Mouse (Mus musculus) megakaryocyte, embryonic 14.5 days (primary cell): Measurements from ENCODE around the gene Rnps1. TPM values are rescaled to one million over a fixed set of nuclear protein-coding genes. Genes with fewer than 3 reads are reported as not detected.
"Not testable (repeated sequence)": the region's sequence is repeated elsewhere in the genome, so short reads cannot be mapped to it uniquely, and the experiment has no call there.

Experiments used
- H3K27me3 ChIP-seq: replicated peaks from 2 replicates; pipeline ENCODE3; 2012; ENCODE audit warnings: inconsistent platforms
- H3K36me3 ChIP-seq: replicated peaks from 2 replicates; pipeline ENCODE3; 2012; ENCODE audit warnings: low read length, inconsistent platforms, mixed read lengths
- H3K4me1 ChIP-seq: 2 replicates; pipeline ENCODE4 v1.6.1; 2012; ENCODE audit warnings: inconsistent platforms
- H3K4me3 ChIP-seq: replicated peaks from 2 replicates; pipeline ENCODE3; 2012; ENCODE audit warnings: moderate library complexity, mild to moderate bottlenecking, inconsistent platforms
- H3K9me3 ChIP-seq: 2 replicates; pipeline ENCODE4 v1.6.1; 2012; ENCODE audit warnings: inconsistent platforms
- FLI1 ChIP-seq: IDR thresholded peaks from 2 replicates; pipeline ENCODE4 v1.6.1; 2012; ENCODE audit warnings: low read length, inconsistent platforms, mixed read lengths
- GATA1 ChIP-seq: IDR thresholded peaks from 3 replicates; pipeline ENCODE4 v1.6.1; 2012; ENCODE audit warnings: mixed read lengths, low read length, inconsistent platforms, borderline replicate concordance
- polyA plus RNA-seq: library from polyadenylated mRNA; stranded (reverse); fragments of >175 nt; gene quantifications from 2 replicates; pipeline ENCODE4 v1.2.3, GENCODE M21; 2012; ENCODE audit warnings: low replicate concordance; ENCODE audit not compliant: insufficient read depth

Rnps1 gene
- polyA plus RNA-seq, 1 experiment: 183 TPM

DNA sequence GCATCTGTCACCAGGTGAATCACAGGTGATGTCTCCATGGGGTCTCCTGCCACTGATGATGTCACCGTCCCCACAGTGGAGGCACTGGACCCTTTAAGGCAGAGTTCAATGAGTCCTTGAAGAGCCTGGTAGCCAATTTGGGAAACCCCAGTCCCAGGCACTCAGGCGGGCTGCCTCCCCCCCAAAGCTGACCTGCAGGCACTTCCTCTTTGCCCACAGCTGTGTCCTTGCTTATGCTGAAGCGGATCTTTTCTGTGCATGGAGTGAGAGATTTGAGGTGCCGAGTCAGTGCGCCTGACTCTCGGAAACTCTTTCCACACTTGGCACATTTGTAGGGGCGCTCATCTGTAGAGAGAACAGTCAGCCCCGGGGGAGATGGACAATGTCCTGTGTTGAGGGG is 32.2 kb downstream of the Rnps1 start:
- peaks cover 100% of the 10 kb centered on the region for H3K36me3 ChIP-seq
- H3K9me3 ChIP-seq: no peaks in the 10 kb centered on the region
- peaks cover 40% of the 10 kb centered on the region for H3K4me1 ChIP-seq
- TF ChIP-seq FLI1 (no peak), GATA1 (no peak)
- no peaks in the 10 kb centered on the region for H3K27me3 ChIP-seq
- H3K4me3 ChIP-seq: no peak overlapping the region

GRCm38 (mm10) chr17:24449507-24449906 is 35.1 kb downstream of the Rnps1 start:
- TF ChIP-seq FLI1: no peak
- no peak for TF ChIP-seq GATA1
- no peaks in the 10 kb centered on the region for H3K27me3 ChIP-seq
- peak overlapping the region; percentile 0 for H3K4me3 ChIP-seq
- peaks cover 69% of the 10 kb centered on the region for H3K4me1 ChIP-seq
- H3K9me3 ChIP-seq: no peaks in the 10 kb centered on the region
- peaks cover 75% of the 10 kb centered on the region for H3K36me3 ChIP-seq

- H3K4me1 ChIP-seq: peaks cover 73% of the 10 kb centered on the region
These were observed 36.9 kb downstream of the Rnps1 start for GRCm38 (mm10) chr17:24451220-24451619.

DNA sequence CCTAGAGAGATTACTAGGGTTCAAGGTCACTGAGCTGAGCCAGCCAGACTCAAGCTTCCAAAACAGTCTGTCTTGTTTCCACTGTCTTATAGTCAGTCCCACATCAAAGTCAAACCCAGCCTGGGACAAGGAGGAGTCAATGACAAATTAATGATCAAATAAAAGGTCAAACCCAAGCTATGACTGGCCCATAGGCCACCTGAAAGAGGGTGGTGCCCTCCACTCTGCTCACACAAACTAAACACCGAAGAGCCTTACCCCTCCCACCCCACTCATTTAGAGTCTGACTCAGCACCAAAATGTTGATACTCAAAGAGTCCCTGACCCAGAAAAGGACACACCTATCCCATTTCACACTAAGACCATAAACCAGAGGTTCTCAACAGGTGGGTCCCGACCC is 39.0 kb downstream of the Rnps1 start:
- H3K27me3 ChIP-seq: no peaks in the 10 kb centered on the region
- no peaks in the 10 kb centered on the region for H3K9me3 ChIP-seq
- no peak overlapping the region for H3K4me3 ChIP-seq
- H3K36me3 ChIP-seq: peaks cover 37% of the 10 kb centered on the region
- H3K4me1 ChIP-seq: peaks cover 51% of the 10 kb centered on the region
- TF ChIP-seq GATA1 (no peak), FLI1 (no peak)

More at GRCm38 (mm10) chr17:24451220-24451619, 36.9 kb downstream of the Rnps1 start:
- Histone ChIP-seq H3K36me3 (peaks cover 58% of the 10 kb centered on the region), H3K9me3 (no peaks in the 10 kb centered on the region), H3K27me3 (no peaks in the 10 kb centered on the region), H3K4me3 (no peak overlapping the region)
- no peak for TF ChIP-seq GATA1
- no peak for TF ChIP-seq FLI1

DNA sequence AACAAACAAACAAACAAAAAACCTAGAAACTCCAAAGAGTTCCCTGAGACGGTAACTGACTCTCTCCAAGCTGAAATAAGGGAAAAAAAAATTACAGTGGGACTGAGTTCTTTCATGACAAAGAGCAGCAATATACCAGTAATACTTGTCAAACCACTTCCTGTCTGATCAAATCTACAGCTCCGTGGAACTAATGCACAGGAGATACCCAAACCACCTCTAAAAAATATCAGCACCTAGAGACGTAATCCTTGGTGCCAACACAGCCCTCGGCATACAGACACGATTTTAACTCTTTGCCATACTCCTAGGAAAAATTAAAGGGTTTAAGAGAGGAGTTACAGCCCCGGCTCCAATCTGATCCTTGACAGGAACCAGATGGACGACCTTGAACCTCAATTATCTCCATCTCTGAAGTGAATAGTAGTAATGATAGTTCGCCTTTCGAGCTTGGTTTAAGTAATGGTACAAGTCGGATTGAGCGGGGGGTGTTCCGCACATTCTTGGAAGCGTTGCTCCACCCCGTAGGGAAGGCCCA is 39.9 kb downstream of the Rnps1 start:
- TF ChIP-seq GATA1: no peak
- TF ChIP-seq FLI1: no peak
- H3K36me3 ChIP-seq: peaks cover 31% of the 10 kb centered on the region
- H3K9me3 ChIP-seq: no peaks in the 10 kb centered on the region
- peak overlapping the region; percentile 96 for H3K4me3 ChIP-seq
- H3K4me1 ChIP-seq: peaks cover 44% of the 10 kb centered on the region
- no peaks in the 10 kb centered on the region for H3K27me3 ChIP-seq

- peaks cover 44% of the 10 kb centered on the region for H3K4me1 ChIP-seq
- no peaks in the 10 kb centered on the region for H3K9me3 ChIP-seq
- H3K36me3 ChIP-seq: peaks cover 24% of the 10 kb centered on the region
These were observed 40.6 kb downstream of the Rnps1 start for GRCm38 (mm10) chr17:24454756-24455522.

GRCm38 (mm10) chr17:24455523-24456206 is 41.3 kb downstream of the Rnps1 start:
- not testable (repeated sequence) for H3K9me3 ChIP-seq, H3K27me3 ChIP-seq
- Histone ChIP-seq H3K4me1 (peaks cover 43% of the 10 kb centered on the region), H3K4me3 (peak overlapping the region; percentile 96), H3K36me3 (peaks cover 17% of the 10 kb centered on the region)

More at GRCm38 (mm10) chr17:24454756-24455522, 40.6 kb downstream of the Rnps1 start:
- H3K4me3 ChIP-seq: peak overlapping the region; percentile 96
- no peak for TF ChIP-seq GATA1
- H3K27me3 ChIP-seq: no peaks in the 10 kb centered on the region

DNA sequence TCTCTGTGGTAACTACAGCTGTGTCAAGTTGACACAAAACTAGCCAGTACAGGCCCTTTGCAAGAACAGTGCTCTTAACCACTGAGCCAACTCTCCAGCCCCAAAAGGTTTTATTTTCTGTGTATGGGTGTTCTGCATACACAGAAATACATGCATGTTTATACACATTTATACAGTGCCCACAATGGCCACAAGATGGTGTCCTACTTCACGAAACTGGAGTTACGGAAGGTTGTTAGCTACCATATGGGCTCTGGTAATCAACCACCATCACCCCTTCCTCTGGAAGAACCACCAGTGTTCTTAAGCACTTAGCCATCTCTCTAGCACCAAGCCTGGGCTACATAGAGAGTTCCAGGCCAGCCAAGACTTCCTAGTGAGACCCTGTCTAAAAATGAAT is 47.2 kb downstream of the Rnps1 start:
- Histone ChIP-seq H3K27me3 (no peaks in the 10 kb centered on the region), H3K9me3 (no peaks in the 10 kb centered on the region), H3K36me3 (peaks cover 28% of the 10 kb centered on the region), H3K4me3 (no peak overlapping the region), H3K4me1 (peaks cover 23% of the 10 kb centered on the region)
- TF ChIP-seq FLI1 (no peak), GATA1 (no peak)

GRCm38 (mm10) chr17:24462932-24463331 is 48.6 kb downstream of the Rnps1 start:
- H3K36me3 ChIP-seq: peaks cover 34% of the 10 kb centered on the region
- H3K9me3 ChIP-seq: no peaks in the 10 kb centered on the region
- H3K27me3 ChIP-seq: no peaks in the 10 kb centered on the region
- TF ChIP-seq GATA1: no peak
- no peak for TF ChIP-seq FLI1
- H3K4me3 ChIP-seq: no peak overlapping the region
- peaks cover 23% of the 10 kb centered on the region for H3K4me1 ChIP-seq
